Mouse (Mus musculus) intestine, embryonic 14.5 days (tissue): Measurements from ENCODE around the gene Foxp1. TPM values are rescaled to one million over a fixed set of nuclear protein-coding genes. Genes with fewer than 3 reads are reported as not detected.

ENCODE experiments used
- ATAC-seq: fragments of 200-750 bp; cut with Nextera tagmentation; replicated peaks from 2 replicates; pipeline ENCODE4 v1.8.0; 2017; ENCODE audit warnings: low read depth, moderate number of reproducible peaks, moderate TSS enrichment, moderate library complexity; ENCODE audit not compliant: low FRiP score, low TSS enrichment
- DNase-seq: peaks from one replicate; pipeline ENCODE4 v3.0.0-alpha.2; 2018; ENCODE audit warnings: low spot score
- H3K27ac ChIP-seq: fragments of 300-500 bp; sonication (generic); 2 replicates; pipeline ENCODE4 v1.5.1; 2014; ENCODE audit warnings: low read depth, mild to moderate bottlenecking, control low read depth
- H3K27me3 ChIP-seq: fragments of 300-500 bp; sonication (generic); replicated peaks from 2 replicates; pipeline ENCODE4 v1.6.1; 2014; ENCODE audit warnings: low read length, control low read depth; ENCODE audit not compliant: control insufficient read depth, insufficient read depth
- H3K36me3 ChIP-seq: fragments of 300-500 bp; sonication (generic); 2 replicates; pipeline ENCODE4 v1.6.1; 2014; ENCODE audit warnings: low read length, control low read depth; ENCODE audit not compliant: control insufficient read depth, insufficient read depth
- H3K4me1 ChIP-seq: fragments of 300-500 bp; sonication (generic); replicated peaks from 2 replicates; pipeline ENCODE4 v1.6.1; 2014; ENCODE audit warnings: low read length, control low read depth, mixed read lengths; ENCODE audit not compliant: control insufficient read depth, insufficient read depth
- H3K4me2 ChIP-seq: fragments of 300-500 bp; sonication (generic); 2 replicates; pipeline ENCODE4 v1.6.1; 2014; ENCODE audit warnings: low read length
- H3K4me3 ChIP-seq: fragments of 300-500 bp; sonication (generic); 2 replicates; pipeline ENCODE4 v1.5.1; 2014; ENCODE audit warnings: low read depth, low read length, control low read depth, mixed read lengths
- H3K9ac ChIP-seq: fragments of 300-500 bp; sonication (generic); 2 replicates; pipeline ENCODE4 v1.6.1; 2014; ENCODE audit warnings: mild to moderate bottlenecking, low read length
- H3K9me3 ChIP-seq: fragments of 300-500 bp; sonication (generic); 2 replicates; pipeline ENCODE4 v1.6.1; 2016; ENCODE audit warnings: low read length, control low read depth; ENCODE audit not compliant: control insufficient read depth
- WGBS: fragments of 180-500 bp; shearing (Covaris S2); extraction: QIAGEN DNeasy Blood & Tissue Kit; methylation state at CpG from one replicate; pipeline ENCODE4 v1.1.7; 2014; 5-methylcytosine and 5-hydroxymethylcytosine counted together
- polyA plus RNA-seq: library from polyadenylated mRNA; unstranded; fragments of >200 nt; fragmentation: Nextera tagmentation; extraction: Ambion mirVana; gene quantifications from 2 replicates; pipeline ENCODE4 v1.2.1, GENCODE M21; 2014

The Foxp1 gene
- polyA plus RNA-seq, 1 experiment from 2014 or later: 133 TPM

- Histone ChIP-seq H3K9ac (no peak overlapping the region), H3K4me1 (peaks cover 18% of the 10 kb centered on the region; the same call in 1 of the 2 replicates), H3K27me3 (no peaks in the 10 kb centered on the region), H3K9me3 (no peaks in the 10 kb centered on the region), H3K36me3 (no peaks in the 10 kb centered on the region), H3K27ac (no peak overlapping the region), H3K4me3 (no peak overlapping the region), H3K4me2 (no peak overlapping the region)
- WGBS: 50% methylated on average over 10 of the region's 10 CpGs
- ATAC-seq (no peak), DNase-seq (no peak)
Measured at GRCm38 (mm10) chr6:99142900-99143755, 379.4 kb downstream of the Foxp1 start.

- Histone ChIP-seq H3K4me1 (peaks cover 36% of the 10 kb centered on the region), H3K27ac (no peak overlapping the region), H3K9ac (no peak overlapping the region), H3K9me3 (no peaks in the 10 kb centered on the region), H3K4me3 (no peak overlapping the region), H3K4me2 (no peak overlapping the region), H3K27me3 (no peaks in the 10 kb centered on the region), H3K36me3 (no peaks in the 10 kb centered on the region)
- 39% methylated on average over 11 of the region's 11 CpGs for WGBS
- DNase-seq (no peak), ATAC-seq (no peak)
Measured at GRCm38 (mm10) chr6:99138041-99138440, 384.5 kb downstream of the Foxp1 start.

GRCm38 (mm10) chr6:99137071-99137470 lies 385.4 kb downstream of the Foxp1 start:
- no peak for ATAC-seq
- no peaks in the 10 kb centered on the region for H3K27me3 ChIP-seq
- no peak overlapping the region for H3K27ac ChIP-seq
- H3K9ac ChIP-seq: no peak overlapping the region
- DNase-seq: no peak
- H3K4me3 ChIP-seq: no peak overlapping the region
- peaks cover 34% of the 10 kb centered on the region for H3K4me1 ChIP-seq
- no peaks in the 10 kb centered on the region for H3K36me3 ChIP-seq
- H3K4me2 ChIP-seq: no peak overlapping the region
- H3K9me3 ChIP-seq: no peaks in the 10 kb centered on the region
- WGBS: 56% methylated on average over 11 of the region's 11 CpGs

DNA sequence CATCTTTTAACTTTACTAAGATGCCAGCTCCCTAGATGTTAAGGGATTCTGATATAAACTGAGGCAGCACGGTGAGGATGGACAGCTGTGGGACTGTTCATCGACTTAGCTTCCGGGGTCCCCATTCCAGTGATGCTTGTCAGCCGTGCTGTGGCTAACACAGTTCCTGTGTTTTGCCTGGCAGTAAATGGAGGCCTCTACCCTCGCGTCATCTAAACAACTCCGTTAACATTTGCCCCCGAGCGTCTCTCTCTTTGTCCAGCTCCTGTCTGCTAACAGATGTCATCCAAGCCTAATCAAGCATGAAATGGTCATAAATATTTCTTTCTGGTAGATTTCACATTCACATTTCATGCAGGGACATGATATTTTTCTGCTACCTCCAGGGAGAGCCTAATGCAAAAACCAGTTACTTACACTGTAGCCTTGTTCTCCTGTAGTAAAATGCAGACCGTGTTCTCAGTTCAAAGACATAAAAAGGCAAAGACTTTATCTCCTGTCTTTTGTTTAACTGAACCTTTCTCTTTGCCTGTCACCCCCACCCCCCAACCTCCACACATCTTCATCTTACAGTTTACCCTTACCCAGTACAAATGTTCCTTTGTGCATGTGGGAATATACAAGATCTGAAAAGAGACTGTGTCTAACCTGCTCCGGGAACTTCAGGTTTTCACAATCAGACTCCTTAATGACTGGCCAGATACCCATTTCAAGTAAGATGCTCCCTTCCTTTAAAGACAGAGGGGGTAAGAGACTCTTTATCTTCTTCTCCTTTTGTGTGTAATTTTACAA lies 386.4 kb downstream of the Foxp1 start:
- Histone ChIP-seq H3K4me1 (peaks cover 38% of the 10 kb centered on the region), H3K27ac (no peak overlapping the region), H3K4me2 (no peak overlapping the region), H3K36me3 (no peaks in the 10 kb centered on the region), H3K4me3 (no peak overlapping the region), H3K9ac (no peak overlapping the region), H3K27me3 (no peaks in the 10 kb centered on the region), H3K9me3 (no peaks in the 10 kb centered on the region)
- no peak for DNase-seq
- WGBS: 17% methylated on average over 11 of the region's 11 CpGs
- ATAC-seq: no peak

DNA sequence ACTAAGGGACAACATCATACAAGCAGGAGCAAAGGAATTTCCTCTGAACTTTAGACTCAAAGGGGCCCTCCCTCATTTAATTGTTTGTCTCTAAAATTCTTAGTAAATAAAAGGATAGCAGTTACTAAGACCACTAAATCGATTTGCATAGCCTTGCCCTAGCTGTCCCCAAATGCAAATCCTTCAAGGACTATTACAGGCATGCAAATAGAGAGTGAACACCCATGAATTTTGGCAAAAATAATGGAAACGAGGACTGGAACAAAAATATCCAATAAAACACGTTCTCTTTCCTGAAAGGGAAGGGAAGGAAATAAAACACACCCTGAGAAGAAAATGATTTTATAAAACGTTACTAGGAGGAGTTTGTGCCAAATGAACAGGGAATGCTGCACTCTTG lies 390.7 kb downstream of the Foxp1 start:
- Histone ChIP-seq H3K4me2 (no peak overlapping the region), H3K27me3 (no peaks in the 10 kb centered on the region), H3K36me3 (no peaks in the 10 kb centered on the region), H3K4me3 (no peak overlapping the region), H3K4me1 (peaks cover 26% of the 10 kb centered on the region), H3K9ac (no peak overlapping the region), H3K27ac (no peak overlapping the region), H3K9me3 (no peaks in the 10 kb centered on the region)
- WGBS: 59% methylated on average over 4 of the region's 4 CpGs
- DNase-seq (no peak), ATAC-seq (no peak)

- Histone ChIP-seq H3K9me3 (no peaks in the 10 kb centered on the region), H3K9ac (no peak overlapping the region), H3K27me3 (no peaks in the 10 kb centered on the region), H3K4me3 (no peak overlapping the region), H3K36me3 (no peaks in the 10 kb centered on the region), H3K4me1 (peaks cover 17% of the 10 kb centered on the region), H3K27ac (no peak overlapping the region), H3K4me2 (no peak overlapping the region)
- 63% methylated on average over 10 of the region's 10 CpGs for WGBS
- DNase-seq (no peak), ATAC-seq (no peak)
Measured at GRCm38 (mm10) chr6:99130758-99131410, 391.6 kb downstream of the Foxp1 start.

GRCm38 (mm10) chr6:99126717-99127116 lies 395.8 kb downstream of the Foxp1 start:
- ATAC-seq: no peak
- 87% methylated on average over 9 of the region's 9 CpGs for WGBS

More at GRCm38 (mm10) chr6:99126717-99127116, 395.8 kb downstream of the Foxp1 start:
- Histone ChIP-seq H3K4me3 (no peak overlapping the region), H3K9ac (no peak overlapping the region), H3K4me2 (no peak overlapping the region), H3K4me1 (peaks cover 7% of the 10 kb centered on the region), H3K9me3 (no peaks in the 10 kb centered on the region), H3K27ac (no peak overlapping the region), H3K36me3 (no peaks in the 10 kb centered on the region; the same call in 1 of the 2 replicates), H3K27me3 (no peaks in the 10 kb centered on the region)
- DNase-seq: no peak
